Mouse (Mus musculus): ENCODE measurements around the gene Rogdi.

Gene Rogdi

DNA sequence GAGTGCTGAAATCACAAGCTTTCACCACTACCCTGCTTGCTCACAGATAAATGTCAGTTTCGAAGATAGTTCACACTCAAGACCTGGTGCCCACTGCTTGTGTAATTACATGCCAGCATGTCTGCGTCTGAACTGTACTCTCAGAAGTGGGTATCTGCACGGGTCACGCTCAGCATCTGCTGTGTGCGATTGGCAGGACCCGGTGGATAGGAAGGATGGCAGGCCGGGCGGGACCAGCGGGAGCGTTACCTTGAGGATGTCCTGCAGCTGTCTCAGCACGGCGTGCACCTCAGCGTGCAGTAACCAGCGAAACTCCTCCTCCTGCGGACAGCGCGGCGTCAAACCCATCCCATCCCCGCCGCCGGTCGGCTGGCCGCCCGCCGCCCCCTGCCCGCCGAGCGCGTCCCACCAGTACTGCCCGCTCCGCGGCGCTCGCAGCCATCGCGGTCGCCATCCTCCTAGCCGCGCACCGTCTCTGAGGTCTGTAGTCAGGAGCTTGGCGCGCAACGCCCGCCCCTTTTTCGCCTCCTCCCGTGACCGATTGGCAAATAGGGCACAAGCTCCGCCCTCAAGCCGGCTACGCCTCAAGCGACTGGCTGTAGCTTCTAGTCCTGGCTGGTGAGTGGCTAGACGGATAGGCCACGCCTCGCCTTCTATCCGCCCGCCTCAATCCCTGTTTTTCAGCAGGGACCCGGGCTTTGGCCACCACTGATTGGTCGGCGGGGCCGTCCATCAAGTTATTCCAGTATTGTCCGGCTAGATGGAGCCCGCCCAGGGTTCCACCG is at the start of gene Rogdi:
Gene Rogdi, minus strand, starts transcription at position 500 of the 785 bp plus-strand sequence.
- peak; percentile 97 for DNase-seq (ENCODE audit: low spot score in 2 of 2)

DNA sequence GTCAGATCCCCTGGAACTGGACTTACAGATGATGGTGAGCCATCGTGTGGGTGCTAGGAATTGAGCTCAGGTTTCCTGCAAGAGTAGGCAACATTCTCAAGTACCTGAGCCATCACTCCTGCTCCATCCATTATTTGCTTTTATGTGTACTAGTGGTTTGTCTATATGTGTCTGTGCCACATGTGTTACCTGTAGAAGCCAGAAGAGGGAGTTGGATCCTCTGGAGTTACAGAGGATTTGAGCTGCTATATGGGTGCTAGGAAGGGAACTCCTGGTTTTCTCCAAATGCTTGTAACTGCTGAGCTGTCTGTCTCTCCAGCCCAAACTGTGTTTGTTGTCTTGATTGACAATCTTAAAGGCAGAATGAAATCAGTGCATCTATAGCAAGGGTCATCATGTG is 44.8 kb upstream of the Rogdi start:
- no peak for DNase-seq (ENCODE audit: low spot score in 2 of 2)

DNA sequence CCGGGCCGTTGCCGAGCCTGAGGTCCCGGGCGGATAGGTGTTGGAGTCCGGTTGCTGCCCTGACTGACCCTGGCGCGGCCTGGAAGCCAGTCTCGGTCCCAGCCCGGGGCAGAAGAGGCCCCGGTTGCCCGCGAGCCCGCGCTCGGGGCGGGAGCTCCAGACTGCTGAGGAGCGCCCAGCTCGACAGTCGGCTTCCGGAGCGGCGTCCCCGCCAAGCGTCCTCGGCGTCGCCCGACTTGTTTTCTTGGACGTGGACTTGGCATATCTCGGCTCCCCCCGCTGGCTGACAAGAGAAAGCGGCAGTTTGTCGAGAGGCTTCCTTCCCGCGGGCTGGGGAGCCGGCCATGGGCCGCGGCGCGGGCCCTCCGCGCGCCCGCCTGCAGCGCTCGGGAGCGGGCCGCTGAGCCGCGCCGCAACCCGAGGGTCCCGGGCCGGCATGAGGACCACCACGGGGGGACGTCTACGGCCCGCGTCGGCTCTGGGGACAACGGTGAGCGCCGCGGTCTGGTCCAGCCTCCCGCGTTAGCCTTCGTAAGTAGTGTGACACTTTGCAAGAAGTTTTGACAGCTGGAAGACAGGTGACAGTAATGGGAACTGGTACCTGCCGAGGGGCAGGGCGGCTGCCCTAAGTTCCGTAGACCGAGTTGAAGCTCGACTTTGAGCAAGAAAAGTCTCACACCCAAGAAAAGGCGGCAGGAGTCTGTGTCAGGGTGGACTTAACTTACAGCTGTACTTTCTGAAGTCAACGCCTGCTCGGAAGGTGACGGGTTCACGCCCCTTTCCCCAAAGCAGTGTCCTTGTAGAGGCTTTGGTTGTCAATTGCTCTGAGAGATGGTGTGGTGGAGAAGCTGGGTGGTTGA is 37.1 kb upstream of the Rogdi start:
- DNase-seq (ENCODE audit: low spot score in 2 of 2): peak; percentile 73 to 79

DNA sequence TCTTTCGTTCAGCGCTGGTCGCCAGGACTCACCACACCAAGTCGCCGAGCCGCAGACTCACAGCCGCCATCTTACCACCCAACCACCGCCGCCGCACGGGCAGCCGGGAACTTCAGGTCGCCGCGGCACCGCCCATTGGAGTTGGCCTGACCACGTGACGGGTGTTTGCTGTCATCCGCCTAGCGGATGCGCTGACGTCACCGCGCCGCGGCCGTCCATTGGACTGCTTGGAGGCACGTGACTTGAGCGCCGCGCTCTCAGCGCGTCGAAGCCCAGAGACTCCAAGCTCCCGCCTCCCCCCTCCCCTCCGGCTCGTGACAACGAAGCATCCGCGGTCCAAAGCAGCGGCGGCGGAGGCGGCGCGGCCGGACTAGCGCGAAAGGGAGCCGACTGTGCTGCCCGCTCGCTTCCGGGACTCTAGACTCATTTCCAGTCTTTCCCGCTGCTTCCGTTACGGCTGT is 36.5 kb upstream of the Rogdi start, which contains the start of the genes Glyr1 and Ubn1:
Gene Glyr1, minus strand, starts transcription at position 90 of the 461 bp plus-strand sequence.
Gene Ubn1, plus strand, starts transcription at position 284 of the 461 bp plus-strand sequence.
- DNase-seq (ENCODE audit: low spot score in 2 of 2): peak; percentile 98 to 99

DNA sequence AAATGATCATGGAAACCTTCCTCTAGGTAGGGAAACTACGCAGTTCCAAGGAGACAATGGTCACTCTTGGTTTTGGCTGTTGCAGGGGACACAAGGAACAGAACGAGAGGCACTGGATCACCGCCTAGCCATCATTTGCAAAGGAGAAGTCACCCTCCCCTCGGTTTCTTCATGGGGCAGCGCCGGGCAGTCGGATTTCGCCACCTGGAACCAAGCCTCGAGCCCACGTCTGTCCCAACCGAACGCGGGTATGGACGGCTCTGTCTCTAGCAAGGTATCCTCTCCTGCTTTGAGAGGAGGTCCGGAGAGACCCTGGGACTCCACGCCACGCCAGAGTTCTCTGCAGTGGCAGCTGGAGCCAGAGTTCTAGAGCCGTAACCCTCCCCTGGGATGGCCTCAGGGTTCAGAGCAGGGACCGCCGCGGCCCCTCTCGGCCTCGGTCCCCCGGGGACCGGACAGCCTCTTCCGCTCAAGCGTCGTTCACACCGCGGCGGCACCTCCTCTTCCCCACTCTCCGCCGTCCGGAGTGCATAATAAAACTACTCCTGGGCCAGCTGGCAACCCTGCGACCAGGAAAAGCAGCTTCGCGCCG is 35.9 kb upstream of the Rogdi start:
- DNase-seq (ENCODE audit: low spot score in 2 of 2): no peak

DNA sequence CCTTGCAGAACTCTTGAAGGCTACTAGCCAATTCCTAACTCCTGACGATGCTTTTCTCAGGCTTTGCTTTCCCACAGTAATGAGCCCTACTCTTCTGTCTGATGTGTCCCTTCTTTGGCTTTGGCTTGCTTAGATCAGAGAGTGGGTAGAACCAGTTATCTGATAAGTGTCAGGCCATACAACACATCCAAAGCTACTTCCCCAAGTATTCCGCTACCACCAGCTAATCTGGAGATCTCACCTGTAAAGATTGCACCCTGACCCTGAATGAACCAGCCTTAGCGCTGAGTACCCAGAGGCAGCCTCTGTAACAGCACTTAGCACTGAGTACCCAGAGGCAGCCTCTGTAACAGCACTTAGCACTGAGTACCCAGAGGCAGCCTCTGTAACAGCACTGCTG is 32.0 kb upstream of the Rogdi start:
- no peak for DNase-seq (ENCODE audit: low spot score in 2 of 2)

DNA sequence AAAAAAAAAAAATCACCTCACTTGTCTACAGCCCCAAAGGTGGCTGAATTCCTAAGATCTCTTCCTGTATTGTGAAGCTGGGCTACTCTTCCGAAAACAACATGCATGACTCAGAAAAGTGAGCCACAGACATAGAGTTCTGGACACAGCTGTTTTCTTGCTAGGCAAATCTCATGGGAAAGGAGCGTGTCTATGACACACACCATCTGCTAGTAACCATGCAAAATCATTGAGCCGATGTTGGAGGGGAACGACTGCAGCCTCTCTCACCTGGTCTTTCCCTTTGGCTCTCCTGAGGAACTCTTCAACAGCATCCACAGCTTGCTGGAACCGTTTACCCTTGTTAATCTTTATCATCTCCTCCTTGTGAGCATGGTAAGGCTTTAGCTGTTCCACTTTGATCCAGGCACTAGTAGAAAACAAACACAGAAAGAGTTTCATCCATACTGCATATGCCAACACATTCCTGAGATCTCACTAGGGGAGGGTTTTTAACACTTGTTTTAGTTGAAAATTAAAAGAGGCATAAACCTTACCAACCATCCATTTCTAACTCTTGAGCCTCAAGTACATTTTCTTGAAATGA is 23.4 kb upstream of the Rogdi start:
- no peak for DNase-seq (ENCODE audit: low spot score in 2 of 2)

DNA sequence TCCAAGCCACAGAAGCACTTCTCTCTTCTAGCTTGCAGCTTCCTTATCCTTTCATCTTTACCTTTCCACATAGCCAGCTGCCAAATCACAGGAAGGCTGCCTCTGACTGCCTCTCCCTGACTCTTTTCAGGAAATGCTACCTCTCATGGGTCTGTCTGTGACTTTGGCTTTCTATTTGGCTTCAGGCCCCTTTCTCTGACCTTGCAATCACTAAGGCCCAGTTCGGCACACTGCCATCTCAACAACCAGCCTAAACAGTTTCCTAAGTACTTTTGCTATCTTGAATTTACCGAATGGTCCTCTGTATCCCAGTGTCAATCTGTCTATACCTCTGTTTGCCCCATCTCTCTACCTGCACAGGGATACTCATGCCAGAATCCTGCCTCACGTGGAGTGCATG is 22.2 kb upstream of the Rogdi start:
- no peak for DNase-seq (ENCODE audit: low spot score in 2 of 2)

DNA sequence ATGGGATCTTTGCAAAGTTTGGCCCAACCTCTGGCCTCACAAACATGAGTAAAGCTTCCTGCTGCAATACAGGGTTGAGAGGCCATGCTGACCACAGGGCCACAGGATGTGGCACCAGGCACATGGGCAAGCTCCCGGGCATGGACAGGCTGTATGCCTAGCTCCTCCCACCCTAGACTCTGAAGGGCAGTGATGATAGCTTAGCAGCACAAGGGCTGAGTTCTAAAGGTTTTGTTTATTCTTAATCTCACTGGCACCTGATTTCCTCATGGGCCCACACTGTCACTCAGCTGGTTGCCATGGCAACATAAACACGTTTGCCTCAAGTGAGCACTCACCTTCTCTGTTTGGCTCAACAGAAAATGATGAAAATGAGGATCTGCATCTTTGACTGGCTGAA is 16.5 kb upstream of the Rogdi start:
- DNase-seq (ENCODE audit: low spot score in 2 of 2): no peak

DNA sequence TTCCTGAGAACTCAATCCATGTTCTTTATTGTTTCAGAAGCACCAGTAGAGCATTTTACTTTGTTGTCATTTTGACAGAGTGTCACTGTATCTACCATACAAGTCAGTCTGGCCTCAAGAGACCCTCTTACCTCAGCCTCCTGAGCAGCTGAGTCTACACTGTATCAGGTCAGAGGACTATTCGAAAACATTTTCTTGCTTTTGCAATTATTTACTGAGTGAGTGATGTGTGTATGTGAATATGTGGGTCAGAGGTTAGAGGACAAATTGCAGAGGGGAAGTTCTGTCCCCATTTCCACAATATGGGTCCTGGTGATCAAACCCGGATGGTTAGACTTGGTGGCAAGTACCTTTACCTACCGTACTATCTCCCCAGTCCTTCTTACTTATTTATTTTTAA is 10.7 kb upstream of the Rogdi start:
- no peak for DNase-seq (ENCODE audit: low spot score in 2 of 2)

DNA sequence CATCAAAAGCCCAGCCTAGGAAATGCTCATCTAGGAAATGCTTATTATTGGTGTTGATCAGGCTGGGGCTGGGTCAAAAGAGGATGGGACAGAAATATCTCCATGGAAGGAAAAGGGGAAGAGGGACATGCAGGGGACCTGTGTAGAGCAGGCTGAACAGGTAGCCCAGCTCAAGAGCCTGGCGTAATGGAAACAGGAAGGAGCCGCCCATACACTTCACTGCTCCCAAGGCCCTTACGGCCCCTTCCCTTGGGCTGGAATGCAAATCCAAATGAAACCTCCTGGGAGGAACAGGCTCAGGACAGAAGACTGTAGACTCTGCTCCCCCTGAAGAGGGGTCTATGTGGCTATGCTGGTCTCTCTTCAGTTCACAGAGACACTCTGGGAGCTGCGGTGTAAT is 1.2 kb upstream of the Rogdi start:
- DNase-seq (ENCODE audit: low spot score in 2 of 2): no peak

DNA sequence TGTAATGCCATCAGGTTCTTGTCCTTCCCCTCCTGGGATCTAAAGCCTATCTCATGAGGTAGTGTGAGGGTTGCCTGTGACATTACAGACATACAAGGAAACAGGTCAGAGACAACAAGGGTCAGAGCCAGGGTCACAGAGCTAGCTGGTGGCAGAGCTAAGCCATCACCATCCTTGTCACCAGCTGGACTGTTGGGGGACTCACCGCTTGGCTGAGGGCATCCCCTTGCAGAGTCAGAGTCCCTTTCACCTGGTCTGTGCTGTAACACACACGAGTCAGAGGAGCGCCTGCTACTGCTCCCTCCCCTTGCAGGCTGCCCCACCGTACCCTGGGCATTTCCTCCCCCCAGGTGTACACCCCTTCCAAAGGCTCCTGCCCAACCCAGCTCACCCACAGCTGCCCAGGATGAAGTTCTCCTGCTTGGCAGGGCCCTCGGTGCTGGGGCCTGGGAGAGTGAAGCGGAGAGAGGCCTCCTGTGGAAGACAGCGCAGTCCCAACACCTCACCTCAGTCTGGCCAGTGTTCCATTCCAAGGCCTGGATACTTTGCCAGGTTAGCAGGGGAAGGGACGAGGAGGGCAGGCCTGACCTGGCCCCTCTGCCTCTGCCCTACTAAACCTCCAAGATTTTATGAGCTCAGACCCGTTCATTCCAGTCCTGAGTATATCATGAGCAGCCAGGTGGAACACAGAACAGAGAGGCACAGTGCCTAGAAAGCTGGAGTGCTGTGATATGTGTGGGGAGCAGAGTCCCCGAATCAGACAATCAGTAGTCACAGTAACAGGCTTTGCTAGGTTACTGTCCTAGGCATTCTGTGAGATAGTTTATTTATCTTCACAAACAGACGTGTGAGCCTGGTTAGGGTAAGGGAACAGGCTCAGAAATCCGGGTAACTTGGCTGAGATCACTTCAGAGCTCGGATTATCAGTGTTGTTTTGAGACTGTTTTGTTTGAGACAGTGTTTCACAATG is 1.0 kb downstream of the Rogdi start:
- DNase-seq (ENCODE audit: low spot score in 2 of 2): no peak

DNA sequence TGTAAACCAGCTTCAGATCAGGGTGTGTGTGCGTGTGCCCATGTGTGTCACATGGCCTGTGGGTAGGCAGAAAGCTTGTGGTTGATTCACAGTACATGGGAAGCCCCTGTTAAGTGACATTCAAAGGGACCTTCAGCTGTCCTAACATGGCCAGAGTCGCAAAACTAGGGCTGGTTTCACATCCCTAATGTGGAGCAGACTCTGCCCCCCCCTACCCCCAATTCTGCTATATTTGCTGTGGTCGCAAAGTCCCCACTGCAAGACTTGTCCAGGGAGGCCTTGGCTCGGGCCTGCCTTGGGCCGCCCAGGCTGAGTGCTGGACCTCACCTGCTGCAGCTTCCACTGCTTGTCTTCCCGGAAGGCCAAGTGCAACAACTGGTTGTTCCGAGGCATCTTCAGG is 2.1 kb downstream of the Rogdi start:
- no peak for DNase-seq (ENCODE audit: low spot score in 2 of 2)

DNA sequence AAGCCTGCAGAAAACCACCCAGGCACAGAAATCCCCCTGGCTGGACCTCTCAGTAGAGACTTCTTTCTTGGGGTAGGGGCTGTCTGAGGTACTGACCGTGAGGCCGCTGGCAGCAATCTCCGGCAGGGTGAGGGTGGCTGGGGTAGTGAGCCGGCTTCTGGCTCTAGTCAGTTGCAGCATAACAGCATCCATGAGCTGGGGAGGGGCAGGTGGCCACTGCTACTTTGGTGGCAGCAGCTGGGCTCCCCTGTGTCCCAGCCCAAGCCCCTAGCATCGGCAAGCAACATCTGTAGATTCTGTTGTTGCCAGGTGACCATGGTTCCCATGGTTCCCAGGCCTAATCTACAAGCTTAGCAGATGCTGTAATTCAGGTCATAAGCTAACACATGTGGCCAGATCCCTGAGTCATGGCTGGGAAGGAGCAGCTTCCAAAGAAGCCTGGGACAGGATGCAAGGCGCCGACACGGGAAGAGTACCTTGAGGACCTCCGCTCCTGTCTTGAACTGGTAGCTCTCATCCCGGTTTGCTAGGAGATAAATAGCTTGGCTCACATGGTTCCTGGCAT is 2.9 kb downstream of the Rogdi start:
- no peak for DNase-seq (ENCODE audit: low spot score in 2 of 2)

DNA sequence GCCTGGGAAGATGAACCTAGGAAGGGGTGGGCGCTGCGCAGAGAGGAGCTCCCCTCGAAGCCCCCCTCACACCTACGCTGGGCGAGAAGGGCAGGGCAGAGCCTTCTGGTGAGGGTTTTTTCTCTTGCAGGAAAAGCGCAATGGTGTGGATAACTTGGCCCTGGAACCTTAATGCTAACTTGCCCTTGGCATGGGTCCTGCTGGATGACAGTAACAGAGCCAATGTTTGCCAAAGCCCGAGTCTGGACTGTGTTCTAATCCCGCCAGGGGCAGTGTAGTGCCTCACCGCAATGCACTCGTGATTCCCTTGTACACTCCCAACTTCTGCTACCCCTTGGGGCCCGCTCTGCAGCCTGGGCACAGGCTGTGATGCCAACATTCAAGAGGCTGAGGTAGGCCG is 5.3 kb downstream of the Rogdi start:
- DNase-seq (ENCODE audit: low spot score in 2 of 2): no peak

DNA sequence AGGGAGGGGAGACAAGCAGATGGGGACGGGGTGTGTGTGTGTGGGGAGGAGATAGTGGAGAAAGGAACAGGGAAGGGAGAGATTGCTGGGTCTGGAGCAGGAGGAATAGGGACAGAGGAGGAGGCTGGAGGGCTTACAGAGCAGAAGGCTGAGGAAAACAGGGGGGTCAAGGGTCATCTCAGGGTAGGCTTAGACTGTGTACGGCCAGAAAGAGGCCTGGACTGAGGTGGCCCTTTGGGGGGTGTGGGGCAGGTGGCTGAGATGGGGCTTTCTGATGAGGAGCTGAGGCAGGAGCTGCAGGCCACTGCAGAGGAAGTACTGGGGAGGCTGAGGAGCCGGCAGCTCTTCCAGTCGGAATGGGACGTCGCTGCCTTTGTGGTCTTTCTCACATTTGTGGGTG is 5.9 kb downstream of the Rogdi start:
- DNase-seq (ENCODE audit: low spot score in 2 of 2): no peak

DNA sequence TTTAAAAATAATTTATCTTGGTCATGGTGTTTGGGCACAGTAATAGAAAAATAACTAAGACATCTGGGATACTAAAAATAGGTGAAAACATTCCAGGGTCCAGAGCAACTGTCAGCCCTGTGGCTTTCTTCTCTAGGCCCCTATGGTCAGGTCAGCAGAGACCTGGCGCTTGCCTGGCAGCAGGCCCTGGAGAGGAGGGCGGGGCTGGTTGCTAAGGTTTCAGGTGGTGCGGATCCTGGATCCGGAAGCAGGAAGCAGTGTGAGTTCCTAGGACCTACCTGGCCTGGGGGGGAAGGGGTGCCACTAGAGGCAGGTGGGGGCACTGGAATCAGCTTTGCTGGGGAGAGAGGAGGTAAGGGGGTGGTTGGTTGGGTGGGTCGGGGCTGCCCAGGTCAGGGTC is 6.3 kb downstream of the Rogdi start, which contains the start of gene Smim22:
Gene Smim22, plus strand, starts transcription at position 222 of the 400 bp plus-strand sequence.
- no peak for DNase-seq (ENCODE audit: low spot score in 2 of 2)

DNA sequence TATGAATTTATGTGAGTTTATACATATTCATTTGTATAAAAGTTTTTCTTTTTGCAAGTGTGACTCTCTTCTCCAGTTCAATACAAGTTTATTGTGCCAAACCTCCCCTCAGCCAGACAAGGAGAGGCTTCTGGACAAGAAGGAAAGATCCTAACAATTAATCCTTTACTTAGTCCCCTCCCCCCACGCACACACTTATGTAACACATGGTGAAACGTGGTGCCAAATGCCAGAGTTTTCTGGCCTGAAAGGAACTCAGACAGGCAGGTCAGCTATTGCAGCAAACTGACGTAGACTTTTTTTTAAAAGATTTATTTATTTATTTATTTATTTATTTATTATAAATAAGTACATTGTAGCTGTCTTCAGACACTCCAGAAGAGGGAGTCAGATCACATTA is 12.7 kb downstream of the Rogdi start:
- DNase-seq (ENCODE audit: low spot score in 2 of 2): no peak

DNA sequence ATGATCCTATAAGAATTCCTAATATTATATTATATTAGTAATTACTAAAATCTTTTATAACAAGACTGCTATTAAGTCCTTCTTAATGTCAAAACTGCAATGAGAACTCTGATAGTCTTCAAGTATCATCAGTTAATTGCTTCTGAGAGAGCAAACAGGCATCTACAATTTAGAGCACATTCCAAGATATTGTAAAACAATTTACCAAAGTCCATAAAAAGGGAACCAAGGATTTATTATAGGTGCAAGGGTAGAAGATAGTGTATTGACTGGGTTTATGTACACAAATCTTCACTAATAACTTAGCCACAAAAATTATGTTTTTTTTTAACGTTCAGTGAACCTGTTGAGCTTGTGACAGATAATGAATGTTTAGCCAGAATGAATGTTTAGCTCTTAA is 14.4 kb downstream of the Rogdi start:
- no peak for DNase-seq (ENCODE audit: low spot score in 2 of 2)

DNA sequence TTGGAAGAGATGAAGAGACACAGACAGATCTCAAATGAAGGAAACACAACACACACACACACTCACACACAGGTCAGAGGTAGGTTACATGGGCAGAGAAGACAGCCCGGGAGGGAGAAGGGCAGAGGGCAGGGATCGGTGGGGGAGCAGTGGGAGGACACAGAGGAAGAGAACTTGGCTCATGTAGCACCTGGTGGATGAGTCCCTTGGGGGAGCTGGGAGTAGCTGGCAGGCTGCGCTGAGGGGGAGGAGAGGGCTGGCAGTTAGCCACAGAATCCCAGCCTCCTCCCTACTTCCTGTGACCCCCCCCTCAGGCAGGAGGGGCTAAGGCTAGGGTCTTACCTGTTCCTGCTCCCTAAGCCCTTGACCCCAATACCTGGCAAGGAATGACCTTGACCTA is 15.8 kb downstream of the Rogdi start, which contains the start of gene Sept12:
Gene Sept12, minus strand, starts transcription at position 300 of the 400 bp plus-strand sequence.
- DNase-seq (ENCODE audit: low spot score in 2 of 2): no peak
